Mouse (Mus musculus): ENCODE measurements around the gene Runx2. TPM values are rescaled to one million over a fixed set of nuclear protein-coding genes. Genes with fewer than 3 reads are reported as not detected.

Gene Runx2
- polyA plus RNA-seq, 1 experiment from 2014 or later = 1.0 TPM

DNA sequence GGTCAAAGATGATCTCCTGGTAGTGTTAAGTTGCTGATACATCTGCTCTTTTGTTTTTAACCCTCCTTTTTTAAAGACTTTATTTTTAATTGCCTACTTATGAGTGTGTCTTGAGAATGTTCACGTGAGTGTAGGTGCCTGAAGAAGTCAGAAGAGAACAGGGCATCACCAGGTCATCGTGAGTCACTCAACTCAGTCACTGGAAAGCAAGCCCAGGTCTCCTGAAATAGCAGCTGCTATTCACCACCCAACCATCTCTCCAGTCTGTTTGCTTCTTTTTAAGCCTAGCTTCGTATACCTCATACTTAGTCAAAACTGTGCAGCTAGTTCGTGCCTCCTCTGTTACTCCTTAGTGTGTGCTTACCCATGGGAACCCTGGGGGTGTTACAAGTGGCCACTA, 259.7 kb downstream of the Runx2 start:
- no peak for ATAC-seq
- no peak for TF ChIP-seq CTCF (IDR thresholded peaks at IDR 0.05; ENCODE audit: low read depth)
- Histone ChIP-seq H3K27me3 (replicated peaks; ENCODE audit: control insufficient read depth, insufficient read depth, low read length) (0 out of 2 replicates have a peak, but pooled peaks cover 7% of the 10 kb centered on the region), H3K36me3 (ENCODE audit: control insufficient read depth, insufficient read depth) (no peaks in the 10 kb centered on the region), H3K9me3 (ENCODE audit: control insufficient read depth) (no peaks in the 10 kb centered on the region), H3K27ac (ENCODE audit: low read depth, low read length) (no peak overlapping the region), H3K9ac (ENCODE audit: low read depth, low read length) (no peak overlapping the region), H3K4me1 (replicated peaks; ENCODE audit: control insufficient read depth, insufficient read depth, low read length) (no peaks in the 10 kb centered on the region), H3K4me3 (ENCODE audit: low read depth, low read length) (no peak overlapping the region), H3K4me2 (replicated peaks; ENCODE audit: low read depth) (no peak overlapping the region)
- 84% methylated on average over 4 of the region's 4 CpGs for WGBS

DNA sequence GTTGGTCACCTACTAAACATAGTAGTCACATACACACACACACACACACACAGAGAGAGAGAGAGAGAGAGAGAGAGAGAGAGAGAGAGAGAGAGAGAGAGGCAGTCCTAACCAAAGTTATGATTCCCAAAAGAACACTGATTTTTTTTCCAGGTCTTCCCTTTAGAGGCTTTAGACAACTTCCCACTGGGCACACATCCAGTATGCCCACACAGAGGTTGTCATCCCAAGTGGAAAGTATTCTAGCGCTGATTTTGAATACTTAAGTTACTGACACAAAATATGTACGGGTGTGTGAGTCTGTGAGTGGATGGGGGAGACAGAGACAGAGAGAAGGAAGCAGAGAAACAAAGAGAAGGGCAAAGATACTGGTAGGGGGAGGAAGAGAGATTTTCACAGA, 265.0 kb downstream of the Runx2 start:
- H3K27ac ChIP-seq (ENCODE audit: low read depth, low read length) = no peak overlapping the region
- H3K27me3 ChIP-seq (replicated peaks; ENCODE audit: control insufficient read depth, insufficient read depth, low read length) = 0 out of 2 replicates have a peak, but pooled peaks cover 14% of the 10 kb centered on the region
- no peak overlapping the region for H3K9ac ChIP-seq (ENCODE audit: low read depth, low read length)
- no peaks in the 10 kb centered on the region for H3K9me3 ChIP-seq (ENCODE audit: control insufficient read depth)
- no peaks in the 10 kb centered on the region for H3K36me3 ChIP-seq (ENCODE audit: control insufficient read depth, insufficient read depth)
- no peaks in the 10 kb centered on the region for H3K4me1 ChIP-seq (replicated peaks; ENCODE audit: control insufficient read depth, insufficient read depth, low read length)
- 68% methylated on average over 2 of the region's 2 CpGs for WGBS
- no peak overlapping the region for H3K4me3 ChIP-seq (ENCODE audit: low read depth, low read length)
- H3K4me2 ChIP-seq (replicated peaks; ENCODE audit: low read depth) = no peak overlapping the region
- no peak for TF ChIP-seq CTCF (IDR thresholded peaks at IDR 0.05; ENCODE audit: low read depth)
- no peak for ATAC-seq

DNA sequence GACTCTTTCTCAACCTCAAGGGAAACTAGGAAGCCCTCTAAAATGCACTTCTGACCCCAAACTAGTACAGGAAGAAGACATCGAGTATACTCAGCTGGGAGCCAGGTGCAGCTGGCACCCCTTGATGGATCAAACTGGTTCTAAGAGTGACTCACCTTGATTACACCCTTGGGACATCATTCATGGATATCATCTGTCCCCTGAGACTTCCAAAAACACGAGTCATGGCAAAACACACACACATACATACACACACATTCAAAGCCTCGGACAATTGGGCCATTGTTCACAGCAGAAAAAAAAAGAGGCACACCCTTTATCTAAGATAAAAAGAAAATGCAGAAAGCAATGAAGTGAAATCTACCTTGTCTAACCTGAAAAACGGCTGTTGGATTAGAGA, 266.7 kb downstream of the Runx2 start:
- ATAC-seq = peak; percentile 53; the same call in 1 of the 2 replicates

DNA sequence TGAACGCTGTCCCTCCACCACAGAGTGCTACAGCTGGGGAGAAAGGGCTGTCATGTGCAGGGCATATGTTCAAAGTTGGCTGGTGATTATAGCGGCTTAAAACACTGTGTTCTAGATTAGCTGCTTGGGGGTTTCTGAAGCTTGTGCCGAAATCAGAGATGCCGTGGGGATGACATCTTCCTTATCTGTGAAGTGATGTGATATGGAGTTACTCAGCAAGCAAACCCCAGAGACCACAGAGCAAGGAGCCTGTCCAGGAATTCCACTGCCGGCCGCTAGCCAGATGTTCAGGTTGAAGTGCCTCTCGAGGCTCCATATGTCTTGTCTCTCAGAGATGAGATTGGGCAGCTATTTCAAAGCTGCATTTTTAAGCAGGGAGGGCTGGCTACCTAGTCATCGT, 267.8 kb downstream of the Runx2 start:
- Histone ChIP-seq H3K4me2 (replicated peaks; ENCODE audit: low read depth) (no peak overlapping the region), H3K4me3 (ENCODE audit: low read depth, low read length) (no peak overlapping the region), H3K27me3 (replicated peaks; ENCODE audit: control insufficient read depth, insufficient read depth, low read length) (0 out of 2 replicates have a peak, but pooled peaks cover 7% of the 10 kb centered on the region), H3K36me3 (ENCODE audit: control insufficient read depth, insufficient read depth) (no peaks in the 10 kb centered on the region), H3K27ac (ENCODE audit: low read depth, low read length) (no peak overlapping the region), H3K4me1 (replicated peaks; ENCODE audit: control insufficient read depth, insufficient read depth, low read length) (no peaks in the 10 kb centered on the region), H3K9me3 (ENCODE audit: control insufficient read depth) (no peaks in the 10 kb centered on the region), H3K9ac (ENCODE audit: low read depth, low read length) (no peak overlapping the region)
- TF ChIP-seq CTCF (IDR thresholded peaks at IDR 0.05; ENCODE audit: low read depth) = no peak
- 44% methylated on average over 8 of the region's 8 CpGs for WGBS
- ATAC-seq = no peak

More for the DNA sequence above, 266.7 kb downstream of the Runx2 start:
- Histone ChIP-seq H3K4me3 (ENCODE audit: low read depth, low read length) (no peak overlapping the region), H3K27me3 (replicated peaks; ENCODE audit: control insufficient read depth, insufficient read depth, low read length) (0 out of 2 replicates have a peak, but pooled peaks cover 11% of the 10 kb centered on the region), H3K4me1 (replicated peaks; ENCODE audit: control insufficient read depth, insufficient read depth, low read length) (no peaks in the 10 kb centered on the region), H3K9ac (ENCODE audit: low read depth, low read length) (no peak overlapping the region), H3K9me3 (ENCODE audit: control insufficient read depth) (no peaks in the 10 kb centered on the region), H3K27ac (ENCODE audit: low read depth, low read length) (no peak overlapping the region), H3K4me2 (replicated peaks; ENCODE audit: low read depth) (no peak overlapping the region), H3K36me3 (ENCODE audit: control insufficient read depth, insufficient read depth) (no peaks in the 10 kb centered on the region)
- TF ChIP-seq CTCF (IDR thresholded peaks at IDR 0.05; ENCODE audit: low read depth) = no peak
- 34% methylated on average over 4 of the region's 4 CpGs for WGBS

DNA sequence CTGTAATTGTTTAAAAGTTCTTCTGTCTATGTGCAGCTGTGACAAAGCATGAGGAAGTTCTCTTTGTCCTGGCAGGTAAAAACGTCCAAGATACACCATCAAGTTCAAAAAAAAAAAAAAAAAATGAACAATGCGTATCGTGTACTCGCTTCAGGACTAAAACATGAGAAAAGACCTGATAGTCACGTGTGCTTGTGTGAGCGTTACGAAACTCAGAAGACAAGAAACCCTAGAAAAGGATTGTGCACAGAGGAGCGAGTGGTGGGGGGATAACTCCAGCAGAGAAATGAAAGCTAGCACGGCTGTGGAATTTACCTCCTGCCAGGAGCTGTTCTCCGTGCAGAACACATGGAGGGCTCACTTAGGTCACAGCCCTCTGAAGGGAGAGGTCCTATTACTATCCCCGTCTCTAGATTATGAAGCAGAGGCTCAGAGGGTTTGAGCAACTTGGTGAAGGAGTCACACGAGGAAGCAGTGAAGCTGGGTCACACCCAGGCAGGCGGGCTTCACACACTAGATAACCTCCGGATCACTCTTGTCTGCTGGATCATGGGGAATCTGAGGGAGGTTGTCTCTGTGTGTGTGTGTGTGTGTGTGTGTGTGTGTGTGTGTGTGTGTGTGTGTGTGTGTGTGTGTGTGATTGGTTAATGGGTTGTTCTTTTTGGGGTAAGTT, 269.3 kb downstream of the Runx2 start:
- TF ChIP-seq CTCF (IDR thresholded peaks at IDR 0.05; ENCODE audit: low read depth) = no peak
- no peak for ATAC-seq
- Histone ChIP-seq H3K4me2 (replicated peaks; ENCODE audit: low read depth) (no peak overlapping the region), H3K4me3 (ENCODE audit: low read depth, low read length) (no peak overlapping the region), H3K9me3 (ENCODE audit: control insufficient read depth) (no peaks in the 10 kb centered on the region), H3K36me3 (ENCODE audit: control insufficient read depth, insufficient read depth) (no peaks in the 10 kb centered on the region), H3K27ac (ENCODE audit: low read depth, low read length) (no peak overlapping the region), H3K27me3 (replicated peaks; ENCODE audit: control insufficient read depth, insufficient read depth, low read length) (0 out of 2 replicates have a peak, but pooled peaks cover 7% of the 10 kb centered on the region), H3K9ac (ENCODE audit: low read depth, low read length) (no peak overlapping the region), H3K4me1 (replicated peaks; ENCODE audit: control insufficient read depth, insufficient read depth, low read length) (no peaks in the 10 kb centered on the region)
- 40% methylated on average over 14 of the region's 14 CpGs for whole genome bisulfite sequencing

DNA sequence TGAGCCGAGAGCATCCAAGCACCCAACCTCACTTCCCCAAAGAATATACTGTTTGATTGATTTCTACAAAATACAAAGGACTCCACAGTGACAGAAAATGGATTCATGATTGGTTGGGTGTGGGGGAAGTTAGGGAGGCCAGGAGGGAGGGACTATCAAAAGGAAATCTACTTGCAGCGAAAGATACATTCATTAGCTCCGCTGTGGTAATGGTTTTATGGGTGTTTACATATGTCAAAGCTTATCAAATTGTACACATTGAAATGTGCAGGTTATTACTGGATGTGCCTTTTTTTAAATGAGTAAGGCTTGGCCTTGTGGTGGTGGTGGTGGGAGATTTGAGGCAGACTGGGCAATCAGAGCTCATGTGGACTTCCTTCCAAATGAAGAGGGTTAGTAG, 271.9 kb downstream of the Runx2 start:
- ATAC-seq = no peak
- Histone ChIP-seq H3K9ac (ENCODE audit: low read depth, low read length) (no peak overlapping the region), H3K9me3 (ENCODE audit: control insufficient read depth) (no peaks in the 10 kb centered on the region), H3K4me1 (replicated peaks; ENCODE audit: control insufficient read depth, insufficient read depth, low read length) (no peaks in the 10 kb centered on the region), H3K27ac (ENCODE audit: low read depth, low read length) (no peak overlapping the region), H3K27me3 (replicated peaks; ENCODE audit: control insufficient read depth, insufficient read depth, low read length) (0 out of 2 replicates have a peak, but pooled peaks cover 4% of the 10 kb centered on the region), H3K36me3 (ENCODE audit: control insufficient read depth, insufficient read depth) (no peaks in the 10 kb centered on the region), H3K4me3 (ENCODE audit: low read depth, low read length) (no peak overlapping the region), H3K4me2 (replicated peaks; ENCODE audit: low read depth) (no peak overlapping the region)
- 45% methylated on average over 3 of the region's 3 CpGs for WGBS
- no peak for TF ChIP-seq CTCF (IDR thresholded peaks at IDR 0.05; ENCODE audit: low read depth)
